Mouse (Mus musculus) c-Kit-positive CD71-positive TER-119-negative erythroid progenitor cells, embryonic 14.5 days (primary cell): ENCODE measurements at regions not wholly inside any gene's neighbourhood (a gene's known extent, or its start where the extent isn't known, plus 50 kb on each side); places are given as distances from the start of the nearest gene placed in this dataset.

ENCODE experiments used
- DNase-seq: peaks from one replicate; pipeline ENCODE4 v3.0.0-alpha.2; 2013; ENCODE audit warnings: low read depth

- no peak for DNase-seq
These were observed 263.4 kb downstream of the Mreg start for GRCm38 (mm10) chr1:71948686-71949085.

GRCm38 (mm10) chr1:71947506-71947905, 264.6 kb downstream of the Mreg start:
- no peak for DNase-seq

- DNase-seq: no peak
These were observed 265.2 kb downstream of the Mreg start for GRCm38 (mm10) chr1:71946911-71947310.

DNA sequence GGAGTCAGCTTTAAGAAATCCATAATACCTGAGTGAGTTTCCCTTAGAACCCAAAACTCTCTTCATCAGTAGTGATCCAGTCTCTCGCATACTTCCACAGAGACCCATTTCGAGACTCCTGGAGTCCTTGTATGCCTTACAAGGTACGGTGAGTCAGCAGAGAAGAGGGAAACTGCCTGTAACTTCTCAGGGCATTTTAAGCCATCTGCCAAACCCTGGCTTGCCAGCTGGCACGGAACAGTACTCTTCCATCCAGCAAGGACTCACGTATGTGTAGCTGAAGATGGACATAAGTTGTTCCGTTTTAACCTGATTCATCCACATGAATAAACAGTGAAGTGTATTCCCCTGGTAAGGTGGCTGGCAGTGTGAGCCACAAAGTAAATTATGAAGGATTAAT, 267.0 kb downstream of the Mreg start:
- DNase-seq: no peak

DNA sequence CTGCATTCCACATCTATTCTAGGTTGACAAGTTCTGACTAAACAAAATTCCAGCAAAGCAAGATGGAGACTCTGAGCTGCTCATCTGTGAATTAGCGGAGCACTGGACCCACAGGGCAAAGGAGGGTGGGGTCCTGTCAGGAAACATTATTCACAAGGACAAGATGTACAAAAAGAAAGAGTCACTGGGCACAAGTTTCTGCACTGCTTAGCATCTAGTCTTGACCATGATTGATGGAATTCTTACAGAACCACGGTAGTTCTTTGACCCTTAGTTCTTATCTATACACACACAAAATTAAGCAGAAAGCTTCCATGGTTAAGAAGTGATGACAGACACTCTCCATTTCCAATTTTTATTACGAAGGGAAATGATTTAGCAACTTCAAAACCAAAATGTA, 267.6 kb downstream of the Mreg start:
- DNase-seq: no peak

DNA sequence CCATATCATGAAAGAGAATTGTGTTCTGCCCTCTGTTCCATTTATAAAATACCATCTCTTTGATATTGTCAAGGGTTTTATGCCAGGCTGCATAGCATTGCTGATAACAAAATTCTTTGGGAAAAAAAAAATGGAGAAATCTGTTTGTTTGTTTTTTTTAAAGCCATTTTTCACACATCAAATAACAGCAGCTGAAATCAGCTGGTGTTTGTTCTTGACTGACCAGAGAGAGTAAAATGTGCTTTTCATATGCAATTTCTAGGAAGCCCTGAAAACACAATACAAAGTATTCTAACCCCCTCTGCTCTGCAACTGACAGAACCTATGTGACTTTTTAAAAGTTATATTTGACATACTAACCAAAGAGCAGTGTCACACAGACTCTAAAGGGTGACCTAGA, 270.0 kb downstream of the Mreg start:
- no peak for DNase-seq

DNA sequence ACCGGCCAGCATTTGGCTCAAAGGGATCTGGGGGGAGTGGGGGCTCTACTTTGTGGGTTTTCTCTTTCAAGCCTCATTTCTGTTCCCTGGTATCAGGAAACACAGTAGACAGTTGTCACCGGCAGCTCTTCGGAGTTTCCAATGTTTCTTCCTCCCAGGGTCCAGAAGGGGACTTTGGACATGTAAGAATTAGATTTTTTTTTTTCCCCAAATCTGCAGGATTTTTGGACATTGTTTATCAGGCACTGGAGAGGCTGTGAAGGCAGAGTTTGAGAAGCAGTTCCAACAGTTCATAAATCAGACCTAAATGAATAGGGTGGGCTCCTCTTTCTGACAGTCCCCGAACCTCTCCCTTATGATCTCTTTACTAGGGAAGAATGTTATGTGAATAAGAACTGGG, 270.4 kb downstream of the Mreg start:
- DNase-seq: no peak

GRCm38 (mm10) chr1:71940900-71941299, 271.2 kb downstream of the Mreg start:
- no peak for DNase-seq

GRCm38 (mm10) chr1:71938323-71939007, 273.6 kb downstream of the Mreg start:
- DNase-seq: no peak

- DNase-seq: no peak
These were observed 274.2 kb downstream of the Mreg start for GRCm38 (mm10) chr1:71937922-71938321.

DNA sequence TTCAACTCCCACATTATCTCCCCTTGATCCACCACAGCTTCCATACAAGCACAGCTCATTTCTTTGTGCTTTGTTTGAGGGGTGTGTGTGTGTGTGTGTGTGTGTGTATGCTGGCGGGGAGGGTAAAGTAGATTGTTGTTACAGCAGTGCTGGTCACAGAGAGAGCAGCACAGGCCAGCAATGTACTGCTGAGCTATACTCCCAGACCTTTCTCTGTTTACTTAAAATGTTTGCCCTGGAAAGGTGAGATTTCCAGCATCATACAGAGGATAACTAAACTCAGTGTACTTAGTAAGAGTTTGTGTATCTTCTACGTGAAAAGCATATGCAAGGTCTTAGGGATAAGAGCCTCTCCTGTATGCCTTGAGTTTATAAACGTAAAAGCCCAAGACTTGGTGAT, 274.9 kb downstream of the Mreg start:
- DNase-seq: no peak

GRCm38 (mm10) chr1:71936501-71937129, 275.5 kb downstream of the Mreg start:
- DNase-seq: no peak

DNA sequence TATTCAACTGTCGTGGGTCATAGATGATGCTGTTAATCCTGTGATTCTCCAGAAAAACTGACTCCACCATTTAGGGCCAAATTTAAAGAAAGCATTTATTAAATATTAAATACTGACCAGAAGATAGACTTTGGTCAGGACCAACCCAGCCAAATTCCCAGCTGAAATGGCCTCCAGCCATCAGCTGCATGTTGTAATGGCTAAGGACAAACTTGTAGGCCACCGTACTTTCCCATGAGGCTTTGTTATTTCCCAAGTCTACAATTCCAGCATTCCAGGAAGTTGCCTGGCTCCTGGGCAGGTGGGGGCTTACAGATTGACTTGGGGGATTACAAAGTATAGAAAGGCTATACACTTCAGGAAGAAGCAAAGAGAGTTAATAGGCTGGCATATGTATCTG, 272.5 kb upstream of the Fn1 start:
- DNase-seq: no peak

GRCm38 (mm10) chr1:71924884-71925283, 271.9 kb upstream of the Fn1 start:
- DNase-seq: no peak

DNA sequence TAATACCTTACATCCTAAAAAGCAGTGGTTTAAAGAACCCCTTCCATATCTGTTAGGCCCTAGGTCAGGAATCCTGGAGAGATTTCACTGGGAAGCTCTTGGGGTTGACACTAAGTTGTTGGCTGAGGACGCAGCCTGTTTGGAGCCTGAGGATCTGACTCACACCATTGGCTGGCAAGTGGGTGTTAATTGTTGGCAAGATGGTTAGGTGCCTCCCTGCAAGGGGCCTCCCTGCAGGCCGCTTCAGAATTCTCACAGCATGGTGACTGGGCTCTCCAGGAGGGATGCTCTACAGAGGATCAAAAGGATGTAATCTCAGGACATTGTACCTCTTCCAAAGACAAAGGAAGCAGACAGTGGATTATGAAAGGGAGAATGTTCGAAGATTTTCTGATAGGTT, 270.7 kb upstream of the Fn1 start:
- no peak for DNase-seq

DNA sequence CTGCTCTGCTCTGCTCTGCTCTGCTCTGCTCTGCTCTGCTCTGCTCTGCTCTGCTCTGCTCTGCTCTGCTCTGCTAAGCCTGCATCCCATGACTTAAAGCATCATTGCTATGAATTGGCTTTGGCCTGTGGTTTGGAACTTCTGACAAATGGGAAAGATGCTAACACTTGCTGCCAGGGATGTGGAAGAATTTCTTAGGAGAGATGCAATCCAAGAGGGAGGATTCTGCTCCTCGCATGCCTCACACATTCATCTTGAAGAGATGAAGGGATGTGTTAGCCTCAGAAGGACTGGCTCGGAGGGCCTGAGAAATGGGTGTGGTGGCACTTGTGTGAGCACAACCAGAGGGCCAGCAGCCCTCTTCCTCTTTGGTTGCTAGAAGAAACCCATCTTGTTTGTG, 268.5 kb upstream of the Fn1 start:
- DNase-seq: no peak

DNA sequence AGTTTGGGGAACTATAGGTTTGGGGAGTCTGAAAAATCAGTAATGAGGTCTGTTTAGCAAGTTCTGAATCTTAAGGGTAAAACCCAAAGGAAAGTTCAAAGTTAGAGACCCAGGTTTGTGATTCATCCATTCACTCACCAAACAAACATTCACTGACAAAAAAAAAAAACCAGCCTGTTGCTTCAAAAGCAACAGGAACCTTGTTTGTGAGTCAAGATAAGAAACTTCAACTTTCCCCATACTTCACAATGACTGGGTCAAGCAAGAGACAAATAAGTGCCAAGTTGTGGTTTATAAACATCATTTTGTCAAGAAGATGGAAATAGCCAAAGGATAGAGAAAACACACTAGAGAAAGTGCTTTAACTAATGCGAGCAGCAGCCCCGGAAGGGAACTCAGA, 266.9 kb upstream of the Fn1 start:
- DNase-seq: no peak

DNA sequence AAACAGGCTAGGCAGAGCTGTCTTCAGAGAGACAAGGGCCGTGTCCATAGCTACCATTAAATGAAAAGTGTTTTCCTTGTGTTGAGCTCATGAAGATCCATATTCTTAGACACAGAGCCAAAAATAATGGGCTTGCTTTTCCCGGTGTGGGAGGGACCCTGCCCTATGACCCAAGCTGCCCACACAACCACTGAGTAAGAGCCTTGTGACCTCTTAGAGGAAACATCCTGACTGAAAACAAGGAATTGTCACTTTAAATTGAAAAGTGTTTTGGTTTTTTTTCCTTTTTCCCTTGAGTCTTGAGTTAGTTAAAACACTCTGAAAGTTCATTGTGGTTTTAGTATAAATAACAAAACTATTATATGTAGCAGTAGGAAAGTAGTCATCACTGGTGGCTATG, 264.0 kb upstream of the Fn1 start:
- no peak for DNase-seq

DNA sequence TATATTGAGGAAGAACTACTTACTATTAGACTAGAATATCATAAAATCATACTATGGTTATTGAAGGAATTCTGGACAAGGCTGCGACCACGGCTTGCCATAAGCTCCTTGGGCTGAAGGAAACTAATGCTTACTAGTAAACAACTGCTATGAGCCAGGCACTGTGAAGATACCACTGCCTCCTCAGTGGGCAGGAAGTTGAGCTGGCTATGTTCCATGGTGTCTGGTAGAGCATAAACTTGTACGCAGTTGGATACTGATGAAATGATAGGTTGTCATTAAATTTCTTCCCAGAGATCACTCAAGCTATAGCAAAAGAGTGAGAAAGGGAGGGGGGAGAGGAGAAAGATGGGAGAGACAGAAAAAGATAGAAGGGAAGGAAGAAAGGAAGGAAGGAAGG, 261.4 kb upstream of the Fn1 start:
- DNase-seq: no peak

DNA sequence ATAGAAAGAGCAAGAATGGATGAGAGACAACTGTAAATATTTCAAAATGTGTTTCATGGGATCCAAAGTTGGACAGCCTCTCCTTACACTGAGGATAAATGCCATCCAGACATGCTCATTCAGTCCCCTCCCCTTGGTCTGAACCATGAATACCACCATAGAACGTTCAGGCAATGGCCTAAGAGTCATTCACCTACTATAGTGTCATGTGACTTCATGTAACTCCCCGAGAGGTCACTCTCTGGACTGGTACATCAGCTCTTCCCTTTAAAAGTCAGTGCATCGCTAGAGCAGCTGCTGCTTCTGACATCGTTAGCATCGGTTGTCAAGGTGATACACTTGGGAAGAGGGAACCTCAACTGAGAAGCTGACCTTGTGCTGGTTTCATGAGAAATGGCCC, 260.2 kb upstream of the Fn1 start:
- no peak for DNase-seq

GRCm38 (mm10) chr1:71912441-71912840, 259.4 kb upstream of the Fn1 start:
- no peak for DNase-seq

- DNase-seq: no peak
These were observed 257.1 kb upstream of the Fn1 start for GRCm38 (mm10) chr1:71910125-71910524.

GRCm38 (mm10) chr1:71909508-71910124, 256.6 kb upstream of the Fn1 start:
- no peak for DNase-seq
